Mouse (Mus musculus) liver, adult 2 months (tissue): ENCODE measurements around the gene Gm13283.
"Not testable (repeated sequence)": the region's sequence is repeated elsewhere in the genome, so short reads cannot be mapped to it uniquely, and the experiment has no call there.

ENCODE experiments used
- CTCF ChIP-seq: fragments of 200-500 bp; IDR thresholded peaks from 2 replicates; pipeline ENCODE4 v1.5.1; 2011; ENCODE audit warnings: low read depth, low read length, control low read depth
- POLR2A ChIP-seq: fragments of 200-500 bp; IDR thresholded peaks from 2 replicates; pipeline ENCODE4 v1.6.1; 2011; ENCODE audit warnings: low read length, control low read depth; ENCODE audit not compliant: insufficient read depth; ENCODE audit errors: extremely low read depth

GRCm38 (mm10) chr4:88799365-88799764 lies 39.4 kb downstream of the Gm13283 start, which contains the start of gene Gm13285:
- not testable (repeated sequence) for TF ChIP-seq CTCF, POLR2A
